In genomic region chr2:30171997-30172382, GRCm38 (mm10) we compare ENCODE assay signal across 8 mouse cellular contexts. TPM values are rescaled to one million over a fixed set of nuclear protein-coding genes. Genes with fewer than 3 reads are reported as not detected.
DNase-seq lines count a peak whose midpoint lies in the region; ATAC-seq and TF ChIP-seq lines count a peak whose summit lies in the region.

No protein-coding gene starts in this region.

- H3K4me1 ChIP-seq in kidney, postnatal 0 days (replicated peaks; ENCODE audit: insufficient read depth, low read length), result peaks cover 5% of the 10 kb centered on the region
- peaks cover 21% of the 10 kb centered on the region for H3K4me1 ChIP-seq in hindbrain, embryonic 15.5 days (replicated peaks)
- H3K4me1 ChIP-seq in midbrain, embryonic 15.5 days, result peaks cover 17% of the 10 kb centered on the region

- H3K9ac ChIP-seq in kidney, postnatal 0 days (ENCODE audit: low read depth, low read length), result peak overlapping the region; percentile 72
- peak overlapping the region; percentile 72 for H3K9ac ChIP-seq in hindbrain, embryonic 15.5 days
- peak overlapping the region; percentile 66 for H3K9ac ChIP-seq in midbrain, embryonic 15.5 days

- H3K27me3 ChIP-seq in kidney, postnatal 0 days (ENCODE audit: insufficient read depth, low read length), result no peaks in the 10 kb centered on the region
- H3K27me3 ChIP-seq in hindbrain, embryonic 15.5 days, result no peaks in the 10 kb centered on the region
- no peaks in the 10 kb centered on the region for H3K27me3 ChIP-seq in midbrain, embryonic 15.5 days (replicated peaks)

- H3K4me3 ChIP-seq in kidney, postnatal 0 days (replicated peaks; ENCODE audit: low read depth, low read length), result peak overlapping the region; percentile 62
- peak overlapping the region; percentile 67 for H3K4me3 ChIP-seq in hindbrain, embryonic 15.5 days
- H3K4me3 ChIP-seq in midbrain, embryonic 15.5 days, result peak overlapping the region; percentile 57

- H3K9me3 ChIP-seq in kidney, postnatal 0 days (replicated peaks; ENCODE audit: low read length), result no peaks in the 10 kb centered on the region
- no peaks in the 10 kb centered on the region for H3K9me3 ChIP-seq in hindbrain, embryonic 15.5 days
- H3K9me3 ChIP-seq in midbrain, embryonic 15.5 days, result no peaks in the 10 kb centered on the region

- ATAC-seq in kidney, postnatal 0 days (replicated peaks; ENCODE audit: low FRiP score, low read depth), result peak; percentile 12; the same call in 1 of the 2 replicates
- ATAC-seq in hindbrain, embryonic 15.5 days (ENCODE audit: low FRiP score, low read depth), result peak; percentile 9
- ATAC-seq in midbrain, embryonic 15.5 days (replicated peaks), result peak; percentile 37

- under 1% methylated on average over 19 of the region's 19 CpGs for WGBS in kidney, postnatal 0 days
- 1% methylated on average over 15 of the region's 19 CpGs for WGBS in hindbrain, embryonic 15.5 days
- under 1% methylated on average over 19 of the region's 19 CpGs for WGBS in midbrain, embryonic 15.5 days

- no peak for DNase-seq in kidney, postnatal 0 days (ENCODE audit: low spot score)
- DNase-seq in kidney, adult 9 months, result no peak
- DNase-seq in brain, adult 2 months (ENCODE audit: low read depth, low spot score), result peak; percentile 53
- DNase-seq in thymus, adult 18-20 months, result no peak
- DNase-seq in spleen, adult 18-20 months, result no peak
- no peak for DNase-seq in urinary bladder, adult 18-20 months (ENCODE audit: low spot score in 2 of 2)

- no peak for TF ChIP-seq CTCF in kidney, postnatal 0 days (IDR thresholded peaks at IDR 0.05; ENCODE audit: low read depth)

- H3K4me2 ChIP-seq in kidney, postnatal 0 days (ENCODE audit: low read length), result peak overlapping the region; percentile 97
- peak overlapping the region; percentile 89 for H3K4me2 ChIP-seq in hindbrain, embryonic 15.5 days
- H3K4me2 ChIP-seq in midbrain, embryonic 15.5 days, result peak overlapping the region; percentile 84

- H3K36me3 ChIP-seq in kidney, postnatal 0 days (ENCODE audit: insufficient read depth, low read length), result peaks cover 31% of the 10 kb centered on the region
- H3K36me3 ChIP-seq in hindbrain, embryonic 15.5 days, result peaks cover 34% of the 10 kb centered on the region
- H3K36me3 ChIP-seq in midbrain, embryonic 15.5 days (replicated peaks), result peaks cover 18% of the 10 kb centered on the region

- H3K27ac ChIP-seq in kidney, postnatal 0 days, result peak overlapping the region; percentile 89; the same call in 1 of the 2 replicates
- H3K27ac ChIP-seq in hindbrain, embryonic 15.5 days (replicated peaks), result peak overlapping the region; percentile 97
- peak overlapping the region; percentile 91 for H3K27ac ChIP-seq in midbrain, embryonic 15.5 days

RNA-seq across cellular contexts. Expression of gene Endog, which starts 0.7 kb away (rescaled TPM):
- 53.5 and 58.2 TPM in 2 replicates for polyA plus RNA-seq in kidney, postnatal 0 days (2015; fragmentation: Nextera tagmentation; extraction: Ambion mirVana)
- polyA plus RNA-seq in hindbrain, embryonic 15.5 days (2015; fragmentation: Nextera tagmentation; extraction: Ambion mirVana), result 23.7 and 26.1 TPM in 2 replicates
- polyA plus RNA-seq in midbrain, embryonic 15.5 days (2015; fragmentation: Nextera tagmentation; extraction: Ambion mirVana), result 19.5 and 20.4 TPM in 2 replicates

RNA-seq across cellular contexts. Expression of gene Spout1, which starts 6.3 kb away (rescaled TPM):
- 41.8 and 44.7 TPM in 2 replicates for polyA plus RNA-seq in kidney, postnatal 0 days (2015; fragmentation: Nextera tagmentation; extraction: Ambion mirVana)
- polyA plus RNA-seq in hindbrain, embryonic 15.5 days (2015; fragmentation: Nextera tagmentation; extraction: Ambion mirVana), result 62.1 and 67.1 TPM in 2 replicates
- 65.3 and 69.9 TPM in 2 replicates for polyA plus RNA-seq in midbrain, embryonic 15.5 days (2015; fragmentation: Nextera tagmentation; extraction: Ambion mirVana)

RNA-seq across cellular contexts. Expression of gene Kyat1, which starts 33.7 kb away (rescaled TPM):
- 22.7 and 22.9 TPM in 2 replicates for polyA plus RNA-seq in kidney, postnatal 0 days (2015; fragmentation: Nextera tagmentation; extraction: Ambion mirVana)
- 13.3 and 13.8 TPM in 2 replicates for polyA plus RNA-seq in hindbrain, embryonic 15.5 days (2015; fragmentation: Nextera tagmentation; extraction: Ambion mirVana)
- polyA plus RNA-seq in midbrain, embryonic 15.5 days (2015; fragmentation: Nextera tagmentation; extraction: Ambion mirVana), result 15.0 and 16.8 TPM in 2 replicates

RNA-seq across cellular contexts. Expression of gene Tbc1d13, which starts 38.4 kb away (rescaled TPM):
- polyA plus RNA-seq in kidney, postnatal 0 days (2015; fragmentation: Nextera tagmentation; extraction: Ambion mirVana), result 6.4 and 6.6 TPM in 2 replicates
- polyA plus RNA-seq in hindbrain, embryonic 15.5 days (2015; fragmentation: Nextera tagmentation; extraction: Ambion mirVana), result 12.4 and 12.5 TPM in 2 replicates
- polyA plus RNA-seq in midbrain, embryonic 15.5 days (2015; fragmentation: Nextera tagmentation; extraction: Ambion mirVana), result 12.3 and 13.7 TPM in 2 replicates

RNA-seq across cellular contexts. Expression of gene Zer1, which starts 47.6 kb away (rescaled TPM):
- 4.4 and 4.9 TPM in 2 replicates for polyA plus RNA-seq in kidney, postnatal 0 days (2015; fragmentation: Nextera tagmentation; extraction: Ambion mirVana)
- 13.7 and 13.9 TPM in 2 replicates for polyA plus RNA-seq in hindbrain, embryonic 15.5 days (2015; fragmentation: Nextera tagmentation; extraction: Ambion mirVana)
- 16.5 and 17.7 TPM in 2 replicates for polyA plus RNA-seq in midbrain, embryonic 15.5 days (2015; fragmentation: Nextera tagmentation; extraction: Ambion mirVana)
